Mouse (Mus musculus) hindbrain, embryonic 14.5 days (tissue): ENCODE results near the gene Ctnnbip1. TPM values are rescaled to one million over a fixed set of nuclear protein-coding genes. Genes with fewer than 3 reads are reported as not detected.

Experiments used
- ATAC-seq: fragments of 200-750 bp; cut with Nextera tagmentation; 2 replicates; pipeline ENCODE4 v1.8.0; 2017; ENCODE audit warnings: moderate number of reproducible peaks, mild to moderate bottlenecking, moderate TSS enrichment, moderate library complexity; ENCODE audit not compliant: low FRiP score
- DNase-seq: peaks from one replicate; pipeline ENCODE4 v3.0.0-alpha.2; 2015; ENCODE audit warnings: low spot score
- H3K27ac ChIP-seq: fragments of 300-500 bp; sonication (generic); 2 replicates; pipeline ENCODE4 v1.5.1; 2014; ENCODE audit warnings: mild to moderate bottlenecking, moderate library complexity
- H3K27me3 ChIP-seq: fragments of 300-500 bp; sonication (generic); 2 replicates; pipeline ENCODE4 v1.6.1; 2014; ENCODE audit warnings: mild to moderate bottlenecking, low read length, mixed read lengths; ENCODE audit not compliant: control insufficient read depth, insufficient read depth
- H3K36me3 ChIP-seq: fragments of 300-500 bp; sonication (generic); replicated peaks from 2 replicates; pipeline ENCODE4 v1.6.1; 2014; ENCODE audit not compliant: control insufficient read depth, insufficient read depth
- H3K4me1 ChIP-seq: fragments of 300-500 bp; sonication (generic); replicated peaks from 2 replicates; pipeline ENCODE4 v1.6.1; 2014; ENCODE audit warnings: antibody characterized with exemption, low read length, mixed read lengths; ENCODE audit not compliant: control insufficient read depth, insufficient read depth
- H3K4me2 ChIP-seq: fragments of 300-500 bp; sonication (generic); replicated peaks from 2 replicates; pipeline ENCODE4 v1.6.1; 2014; ENCODE audit warnings: mild to moderate bottlenecking, moderate library complexity
- H3K4me3 ChIP-seq: fragments of 300-500 bp; sonication (generic); replicated peaks from 2 replicates; pipeline ENCODE4 v1.5.1; 2014; ENCODE audit warnings: mild to moderate bottlenecking, low read length
- H3K9ac ChIP-seq: fragments of 300-500 bp; sonication (generic); 2 replicates; pipeline ENCODE4 v1.6.1; 2014
- H3K9me3 ChIP-seq: fragments of 300-500 bp; sonication (generic); 2 replicates; pipeline ENCODE4 v1.6.1; 2016; ENCODE audit warnings: low read length; ENCODE audit not compliant: control insufficient read depth
- WGBS: fragments of 180-500 bp; shearing (Covaris S2); extraction: QIAGEN DNeasy Blood & Tissue Kit; methylation state at CpG from one replicate; pipeline ENCODE4 v1.1.7; 2014; 5-methylcytosine and 5-hydroxymethylcytosine counted together
- polyA plus RNA-seq: library from polyadenylated mRNA; unstranded; fragments of >200 nt; fragmentation: Nextera tagmentation; extraction: Ambion mirVana; gene quantifications from 2 replicates; pipeline ENCODE4 v1.2.1, GENCODE M21; 2014

The Ctnnbip1 gene
- polyA plus RNA-seq, 1 experiment from 2014 or later = 99.0 TPM

GRCm38 (mm10) chr4:149563941-149564361 is 45.9 kb downstream of the Ctnnbip1 start:
- H3K4me2 ChIP-seq = peak overlapping the region; percentile 53
- H3K4me3 ChIP-seq = no peak overlapping the region
- no peak overlapping the region for H3K9ac ChIP-seq
- H3K27me3 ChIP-seq = no peaks in the 10 kb centered on the region
- WGBS = 78% methylated on average over 10 of the region's 10 CpGs
- peak overlapping the region; percentile 93 for H3K27ac ChIP-seq
- H3K9me3 ChIP-seq = no peaks in the 10 kb centered on the region
- peaks cover 6% of the 10 kb centered on the region; the same call in 1 of the 2 replicates for H3K36me3 ChIP-seq
- ATAC-seq (no peak), DNase-seq (no peak)
- peaks cover 35% of the 10 kb centered on the region for H3K4me1 ChIP-seq

GRCm38 (mm10) chr4:149564452-149565407 is 46.7 kb downstream of the Ctnnbip1 start:
- DNase-seq (peak; percentile 85), ATAC-seq (peak; percentile 73)
- Histone ChIP-seq H3K4me3 (peak overlapping the region; percentile 15), H3K9me3 (no peaks in the 10 kb centered on the region), H3K27me3 (no peaks in the 10 kb centered on the region), H3K4me1 (peaks cover 35% of the 10 kb centered on the region), H3K27ac (peak overlapping the region; percentile 93), H3K4me2 (peak overlapping the region; percentile 53), H3K36me3 (0 out of 2 replicates have a peak, but pooled peaks cover 2% of the 10 kb centered on the region), H3K9ac (peak overlapping the region; percentile 39; the same call in 1 of the 2 replicates)
- 31% methylated on average over 20 of the region's 20 CpGs for WGBS

- Histone ChIP-seq H3K27me3 (no peaks in the 10 kb centered on the region), H3K9me3 (no peaks in the 10 kb centered on the region), H3K27ac (0 out of 2 replicates have a peak overlapping the region, but pooled peaks have one; percentile 28), H3K4me2 (no peak overlapping the region), H3K36me3 (no peaks in the 10 kb centered on the region), H3K9ac (no peak overlapping the region), H3K4me3 (no peak overlapping the region), H3K4me1 (peaks cover 29% of the 10 kb centered on the region)
- ATAC-seq (no peak), DNase-seq (no peak)
- WGBS = 26% methylated on average over 8 of the region's 8 CpGs
These were observed 49.5 kb downstream of the Ctnnbip1 start for GRCm38 (mm10) chr4:149567432-149568026.

GRCm38 (mm10) chr4:149568622-149569021 is 50.6 kb downstream of the Ctnnbip1 start:
- no peak overlapping the region for H3K27ac ChIP-seq
- no peak overlapping the region for H3K9ac ChIP-seq
- 62% methylated on average over 6 of the region's 6 CpGs for WGBS
- no peak for DNase-seq
- no peak overlapping the region for H3K4me2 ChIP-seq
- H3K4me3 ChIP-seq = no peak overlapping the region
- peaks cover 18% of the 10 kb centered on the region for H3K4me1 ChIP-seq
- H3K27me3 ChIP-seq = no peaks in the 10 kb centered on the region
- no peak for ATAC-seq
- no peaks in the 10 kb centered on the region for H3K36me3 ChIP-seq
- no peaks in the 10 kb centered on the region for H3K9me3 ChIP-seq

- no peak overlapping the region for H3K4me2 ChIP-seq
- 90% methylated on average over 6 of the region's 6 CpGs for WGBS
- H3K27me3 ChIP-seq = no peaks in the 10 kb centered on the region
- DNase-seq (no peak), ATAC-seq (no peak)
- H3K9me3 ChIP-seq = no peaks in the 10 kb centered on the region
- H3K27ac ChIP-seq = no peak overlapping the region
- H3K4me3 ChIP-seq = no peak overlapping the region
- H3K36me3 ChIP-seq = no peaks in the 10 kb centered on the region
- peaks cover 8% of the 10 kb centered on the region for H3K4me1 ChIP-seq
- no peak overlapping the region for H3K9ac ChIP-seq
These were observed 51.9 kb downstream of the Ctnnbip1 start for GRCm38 (mm10) chr4:149569781-149570497.

- Histone ChIP-seq H3K4me3 (no peak overlapping the region), H3K4me1 (peaks cover 3% of the 10 kb centered on the region; the same call in 1 of the 2 replicates), H3K27ac (no peak overlapping the region), H3K9ac (no peak overlapping the region), H3K27me3 (no peaks in the 10 kb centered on the region), H3K9me3 (no peaks in the 10 kb centered on the region), H3K36me3 (no peaks in the 10 kb centered on the region), H3K4me2 (no peak overlapping the region)
- DNase-seq (no peak), ATAC-seq (no peak)
- 75% methylated on average over 4 of the region's 4 CpGs for WGBS
These were observed 52.4 kb downstream of the Ctnnbip1 start for GRCm38 (mm10) chr4:149570498-149570863.

GRCm38 (mm10) chr4:149571209-149571608 is 53.2 kb downstream of the Ctnnbip1 start:
- Histone ChIP-seq H3K4me3 (no peak overlapping the region), H3K36me3 (no peaks in the 10 kb centered on the region), H3K27ac (no peak overlapping the region), H3K27me3 (no peaks in the 10 kb centered on the region), H3K9ac (no peak overlapping the region), H3K4me1 (peaks cover 3% of the 10 kb centered on the region; the same call in 1 of the 2 replicates), H3K4me2 (no peak overlapping the region), H3K9me3 (no peaks in the 10 kb centered on the region)
- ATAC-seq (no peak), DNase-seq (no peak)
- WGBS = 89% methylated on average over 5 of the region's 5 CpGs

GRCm38 (mm10) chr4:149571651-149572149 is 53.7 kb downstream of the Ctnnbip1 start:
- ATAC-seq = no peak
- 65% methylated on average over 8 of the region's 8 CpGs for WGBS
- peaks cover 8% of the 10 kb centered on the region for H3K4me1 ChIP-seq

GRCm38 (mm10) chr4:149572446-149572845 is 54.4 kb downstream of the Ctnnbip1 start:
- ATAC-seq = no peak
- H3K27me3 ChIP-seq = no peaks in the 10 kb centered on the region
- no peaks in the 10 kb centered on the region for H3K36me3 ChIP-seq
- H3K9ac ChIP-seq = no peak overlapping the region
- WGBS = 37% methylated on average over 5 of the region's 9 CpGs
- H3K4me3 ChIP-seq = no peak overlapping the region
- H3K9me3 ChIP-seq = no peaks in the 10 kb centered on the region
- H3K27ac ChIP-seq = no peak overlapping the region
- H3K4me2 ChIP-seq = no peak overlapping the region
- DNase-seq = no peak
- peaks cover 16% of the 10 kb centered on the region for H3K4me1 ChIP-seq

More at GRCm38 (mm10) chr4:149571651-149572149, 53.7 kb downstream of the Ctnnbip1 start:
- no peak for DNase-seq
- Histone ChIP-seq H3K27ac (no peak overlapping the region), H3K36me3 (no peaks in the 10 kb centered on the region), H3K4me3 (no peak overlapping the region), H3K4me2 (no peak overlapping the region), H3K27me3 (no peaks in the 10 kb centered on the region), H3K9ac (no peak overlapping the region), H3K9me3 (no peaks in the 10 kb centered on the region)
